Mouse (Mus musculus): Measurements from ENCODE around the gene Psme3. TPM values are rescaled to one million over a fixed set of nuclear protein-coding genes. Genes with fewer than 3 reads are reported as not detected.
"Not testable (repeated sequence)": the region's sequence is repeated elsewhere in the genome, so short reads cannot be mapped to it uniquely, and the experiment has no call there.

Gene Psme3
- polyA plus RNA-seq, 1 experiment from 2014 or later, result 129 TPM

DNA sequence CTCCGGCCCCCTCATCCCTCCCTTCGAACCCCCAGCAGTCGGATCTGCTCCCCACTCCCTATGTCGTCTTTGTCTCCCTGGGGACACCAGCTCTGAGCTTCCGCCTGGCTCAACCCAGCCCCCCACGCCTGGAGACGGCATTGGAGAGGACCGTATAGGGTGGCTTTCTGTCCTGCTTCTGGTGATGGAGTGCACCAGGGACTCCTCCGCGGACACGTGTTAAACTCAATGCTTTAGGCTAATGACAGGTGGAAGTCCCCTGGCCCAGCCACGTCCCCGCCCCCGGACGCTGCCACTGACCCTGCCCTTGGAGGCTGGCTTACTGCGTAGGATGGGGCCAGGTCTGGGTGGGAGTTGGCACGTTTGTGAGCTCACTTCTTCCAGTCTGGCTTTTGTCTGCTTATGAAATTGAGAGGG, 496 bp downstream of the Psme3 start:
- under 1% methylated on average over 17 of the region's 17 CpGs for WGBS

DNA sequence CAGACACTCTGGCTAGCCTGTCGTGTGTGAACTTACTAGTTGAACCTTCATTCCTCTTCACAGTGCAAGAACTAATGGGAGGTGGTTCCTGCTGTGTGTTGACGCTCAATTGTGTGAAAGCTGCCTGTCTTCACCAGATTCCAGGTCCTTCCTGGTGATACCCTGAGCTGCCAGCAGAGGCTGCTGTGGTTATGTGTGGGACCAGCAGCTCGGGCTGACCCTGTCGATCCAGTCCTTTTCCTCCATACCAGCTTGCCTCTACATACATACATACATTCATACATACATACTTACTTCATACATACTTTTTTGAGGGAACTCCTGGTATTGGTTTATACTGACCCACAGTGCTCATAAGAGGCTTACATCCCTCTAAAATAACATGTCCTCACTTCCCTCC, 7.6 kb downstream of the Psme3 start:
- ATAC-seq (replicated peaks), result peak; percentile 69
- H3K9ac ChIP-seq (replicated peaks), result no peak overlapping the region
- H3K27me3 ChIP-seq, result no peaks in the 10 kb centered on the region
- H3K9me3 ChIP-seq, result no peaks in the 10 kb centered on the region
- 8% methylated on average over 4 of the region's 4 CpGs for WGBS
- H3K4me2 ChIP-seq (replicated peaks), result no peak overlapping the region
- H3K4me3 ChIP-seq, result no peak overlapping the region
- H3K4me1 ChIP-seq, result no peaks in the 10 kb centered on the region
- H3K36me3 ChIP-seq, result peaks cover 66% of the 10 kb centered on the region
- H3K27ac ChIP-seq (replicated peaks), result no peak overlapping the region

More for the DNA sequence above, 496 bp downstream of the Psme3 start:
- H3K4me1 ChIP-seq, result peaks cover 21% of the 10 kb centered on the region
- no peaks in the 10 kb centered on the region for H3K9me3 ChIP-seq
- peak overlapping the region; percentile 79 for H3K4me3 ChIP-seq
- no peak; the same call in none of the 2 replicates for ATAC-seq (replicated peaks)
- peaks cover 38% of the 10 kb centered on the region for H3K36me3 ChIP-seq
- H3K4me2 ChIP-seq (replicated peaks), result peak overlapping the region; percentile 98
- H3K27ac ChIP-seq (replicated peaks), result peak overlapping the region; percentile 76
- H3K9ac ChIP-seq (replicated peaks), result peak overlapping the region; percentile 87
- H3K27me3 ChIP-seq, result no peaks in the 10 kb centered on the region

DNA sequence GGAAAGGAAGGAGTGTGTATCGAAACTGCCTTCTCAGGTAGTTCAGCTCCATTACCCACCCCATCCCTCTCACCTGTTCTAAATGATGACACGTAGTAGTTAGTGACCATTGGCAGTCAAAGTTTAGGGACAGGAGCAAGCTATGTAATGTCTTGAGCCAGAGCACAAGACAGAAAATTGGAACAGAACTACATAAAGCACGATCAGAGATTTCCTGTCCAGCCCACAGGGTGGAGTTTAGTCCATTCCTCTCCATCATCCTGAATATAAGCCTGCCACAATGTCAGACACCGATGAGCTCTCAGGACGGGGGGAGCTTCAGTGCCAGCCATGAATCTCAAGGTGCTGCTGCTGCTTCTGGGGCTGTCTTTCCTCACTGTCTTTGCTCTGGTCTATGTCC, 8.8 kb downstream of the Psme3 start, which contains the start of gene Aoc2:
Aoc2 (plus strand) TSS at position 301 of the 400 bp plus-strand sequence.
- Histone ChIP-seq H3K4me3 (no peak within 1 kb of the TSS), H3K27ac (replicated peaks) (no peak within 1 kb of the TSS), H3K36me3 (peaks cover 54% of the 10 kb centered on the region), H3K4me2 (replicated peaks) (no peak within 1 kb of the TSS), H3K4me1 (no peaks in the 10 kb centered on the region), H3K9me3 (no peaks in the 10 kb centered on the region), H3K9ac (replicated peaks) (no peak within 1 kb of the TSS), H3K27me3 (no peaks in the 10 kb centered on the region)
- WGBS, result 93% methylated on average over 5 of the region's 5 CpGs
- no peak for ATAC-seq (replicated peaks)

DNA sequence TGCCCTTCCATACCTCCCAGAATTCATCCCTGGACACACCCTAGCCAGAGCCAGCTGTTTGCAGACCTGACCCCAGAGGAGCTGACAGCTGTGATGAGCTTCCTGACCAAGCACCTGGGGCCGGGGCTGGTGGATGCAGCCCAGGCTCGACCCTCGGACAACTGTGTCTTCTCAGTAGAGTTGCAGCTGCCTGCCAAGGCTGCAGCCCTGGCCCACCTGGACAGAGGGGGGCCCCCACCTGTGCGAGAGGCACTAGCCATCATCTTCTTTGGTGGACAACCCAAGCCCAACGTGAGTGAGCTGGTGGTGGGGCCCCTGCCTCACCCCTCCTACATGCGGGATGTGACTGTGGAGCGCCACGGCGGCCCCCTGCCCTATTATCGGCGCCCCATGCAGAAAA, 9.2 kb downstream of the Psme3 start:
- ATAC-seq (replicated peaks); H3K27ac ChIP-seq (replicated peaks); H3K4me3 ChIP-seq; H3K9me3 ChIP-seq; H3K4me2 ChIP-seq (replicated peaks); H3K9ac ChIP-seq (replicated peaks); H3K27me3 ChIP-seq; H3K4me1 ChIP-seq: not testable (repeated sequence)
- WGBS, result 94% methylated on average over 11 of the region's 11 CpGs
- H3K36me3 ChIP-seq, result peaks cover 50% of the 10 kb centered on the region

DNA sequence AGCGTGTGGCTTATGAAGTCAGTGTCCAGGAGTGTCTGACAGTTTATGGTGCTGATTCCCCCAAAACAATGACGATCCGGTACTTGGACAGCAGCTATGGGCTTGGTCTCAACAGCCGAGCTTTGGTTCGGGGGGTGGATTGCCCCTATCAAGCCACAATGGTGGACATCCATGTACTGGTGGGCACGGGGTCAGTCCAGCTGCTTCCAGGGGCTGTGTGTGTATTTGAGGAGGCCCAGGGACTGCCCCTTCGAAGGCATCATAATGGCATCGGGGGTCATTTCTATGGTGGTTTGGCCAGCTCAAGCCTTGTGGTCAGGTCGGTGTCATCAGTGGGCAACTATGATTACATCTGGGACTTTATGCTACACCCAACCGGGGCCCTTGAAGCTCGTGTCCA, 10.1 kb downstream of the Psme3 start:
- no peak for ATAC-seq (replicated peaks)

DNA sequence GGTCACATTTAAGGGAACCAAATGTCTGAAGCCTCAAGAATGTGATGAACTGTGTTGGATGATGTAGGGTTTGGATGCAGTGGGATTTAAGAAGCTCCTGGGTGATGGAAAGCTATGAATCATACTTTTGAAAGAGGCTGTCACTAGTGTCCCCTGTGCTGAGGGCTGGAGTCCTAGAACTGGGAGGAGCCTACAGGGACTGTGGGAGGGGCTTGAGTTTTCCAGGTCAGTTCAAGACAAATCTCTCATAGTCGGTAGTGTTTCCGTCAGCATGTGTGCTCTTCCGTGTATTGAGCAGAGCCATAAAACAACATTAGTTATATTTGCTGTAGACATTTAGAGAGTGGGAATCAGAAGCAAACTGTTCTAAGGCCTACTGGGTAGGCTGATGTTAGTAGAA, 11.3 kb downstream of the Psme3 start:
- 56% methylated on average over 3 of the region's 3 CpGs for WGBS

More for the DNA sequence above, 10.1 kb downstream of the Psme3 start:
- Histone ChIP-seq H3K36me3 (peaks cover 41% of the 10 kb centered on the region), H3K9me3 (no peaks in the 10 kb centered on the region), H3K27me3 (no peaks in the 10 kb centered on the region), H3K27ac (replicated peaks) (no peak overlapping the region), H3K4me1 (no peaks in the 10 kb centered on the region), H3K9ac (replicated peaks) (no peak overlapping the region), H3K4me3 (no peak overlapping the region), H3K4me2 (replicated peaks) (no peak overlapping the region)
- whole genome bisulfite sequencing, result 87% methylated on average over 11 of the region's 11 CpGs

DNA sequence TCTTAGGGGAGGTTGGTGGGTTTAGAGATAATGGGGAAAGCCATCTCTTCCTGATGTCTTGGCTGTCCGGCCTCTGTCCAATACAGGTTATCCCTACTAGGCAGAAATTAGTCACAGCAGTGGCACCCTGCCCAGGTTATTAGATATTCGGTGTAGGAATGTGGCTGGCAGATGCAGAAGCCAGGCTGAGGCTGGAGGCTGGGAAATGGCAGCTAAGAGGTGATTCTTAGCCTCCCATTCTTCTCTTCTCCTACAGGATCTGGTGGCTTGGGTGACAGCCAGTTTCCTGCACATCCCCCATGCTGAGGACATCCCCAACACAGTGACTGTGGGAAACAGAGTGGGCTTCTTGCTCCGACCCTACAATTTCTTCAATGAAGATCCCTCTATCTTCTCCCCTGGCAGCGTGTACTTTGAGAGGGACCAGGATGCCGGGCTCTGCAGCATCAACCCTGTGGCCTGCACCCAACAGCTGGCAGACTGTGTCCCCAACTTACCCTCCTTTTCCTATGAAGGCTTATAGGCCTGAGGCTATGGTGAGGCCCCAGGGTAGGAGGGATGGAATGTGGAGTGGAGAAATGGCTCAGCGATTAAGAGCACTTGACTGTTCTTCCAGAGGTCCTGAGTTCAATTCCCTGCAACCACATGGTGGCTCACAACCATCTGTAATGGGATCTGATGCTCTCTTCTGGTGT, 13.1 kb downstream of the Psme3 start:
- Histone ChIP-seq H3K36me3 (peaks cover 13% of the 10 kb centered on the region), H3K27me3 (no peaks in the 10 kb centered on the region), H3K4me3 (no peak overlapping the region), H3K4me1 (no peaks in the 10 kb centered on the region), H3K4me2 (replicated peaks) (no peak overlapping the region), H3K9me3 (no peaks in the 10 kb centered on the region), H3K27ac (replicated peaks) (no peak overlapping the region), H3K9ac (replicated peaks) (no peak overlapping the region)
- WGBS, result 78% methylated on average over 6 of the region's 6 CpGs
- no peak for ATAC-seq (replicated peaks)

More for the DNA sequence above, 11.3 kb downstream of the Psme3 start:
- Histone ChIP-seq H3K4me2 (replicated peaks) (no peak overlapping the region), H3K4me1 (no peaks in the 10 kb centered on the region), H3K27ac (replicated peaks) (no peak overlapping the region), H3K9me3 (no peaks in the 10 kb centered on the region), H3K27me3 (no peaks in the 10 kb centered on the region), H3K36me3 (peaks cover 29% of the 10 kb centered on the region), H3K4me3 (no peak overlapping the region), H3K9ac (replicated peaks) (no peak overlapping the region)
- no peak for ATAC-seq (replicated peaks)

DNA sequence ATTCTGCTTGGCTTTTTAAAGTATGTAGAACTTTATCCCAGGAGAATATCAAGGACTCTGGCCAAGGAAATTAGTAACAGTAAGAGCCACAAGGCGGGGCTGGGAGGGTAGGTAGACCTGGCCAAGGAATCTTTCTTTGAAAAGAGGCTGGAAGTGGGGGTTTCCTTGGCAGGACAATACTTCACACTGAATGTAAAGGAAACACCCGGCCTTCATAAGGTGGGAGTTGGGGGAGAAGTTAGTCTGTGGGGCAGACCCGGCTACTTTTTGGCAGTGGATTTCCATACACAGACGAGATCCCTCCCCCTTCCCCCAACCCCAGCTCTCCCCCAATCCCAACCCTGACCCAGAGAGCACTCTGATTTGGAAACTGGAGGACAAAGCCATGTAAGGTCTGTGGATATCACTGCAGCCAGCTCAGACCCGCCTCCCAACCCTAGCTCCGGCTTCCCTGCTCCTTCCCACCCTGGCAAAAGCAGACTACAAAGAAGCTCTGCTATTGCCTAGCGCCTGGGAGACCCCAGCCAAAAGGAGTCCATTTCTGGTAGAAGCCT, 14.4 kb downstream of the Psme3 start, which contains the start of gene Aoc3:
Aoc3 (plus strand) TSS at position 235 of the 554 bp plus-strand sequence.
- no peak for ATAC-seq (replicated peaks)
- H3K9me3 ChIP-seq, result no peaks in the 10 kb centered on the region
- peaks cover 5% of the 10 kb centered on the region for H3K36me3 ChIP-seq
- 67% methylated on average over 7 of the region's 7 CpGs for WGBS
- no peak within 1 kb of the TSS for H3K4me2 ChIP-seq (replicated peaks)
- H3K27me3 ChIP-seq, result no peaks in the 10 kb centered on the region
- H3K4me3 ChIP-seq, result no peak within 1 kb of the TSS
- no peak within 1 kb of the TSS for H3K9ac ChIP-seq (replicated peaks)
- no peaks in the 10 kb centered on the region for H3K4me1 ChIP-seq
- H3K27ac ChIP-seq (replicated peaks), result no peak within 1 kb of the TSS

DNA sequence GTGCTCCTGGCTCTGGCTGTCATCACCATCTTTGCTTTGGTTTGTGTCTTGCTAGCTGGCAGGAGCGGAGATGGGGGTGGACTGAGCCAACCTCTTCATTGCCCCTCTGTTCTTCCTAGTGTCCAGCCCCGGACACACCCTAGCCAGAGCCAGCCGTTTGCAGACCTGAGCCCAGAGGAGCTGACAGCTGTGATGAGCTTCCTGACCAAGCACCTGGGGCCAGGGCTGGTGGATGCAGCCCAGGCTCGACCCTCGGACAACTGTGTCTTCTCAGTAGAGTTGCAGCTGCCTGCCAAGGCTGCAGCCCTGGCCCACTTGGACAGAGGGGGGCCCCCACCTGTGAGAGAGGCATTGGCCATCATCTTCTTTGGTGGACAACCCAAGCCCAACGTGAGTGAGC, 14.9 kb downstream of the Psme3 start:
- H3K9me3 ChIP-seq; H3K4me2 ChIP-seq (replicated peaks); H3K36me3 ChIP-seq; H3K4me1 ChIP-seq; H3K4me3 ChIP-seq; H3K27ac ChIP-seq (replicated peaks); ATAC-seq (replicated peaks); H3K27me3 ChIP-seq; H3K9ac ChIP-seq (replicated peaks): not testable (repeated sequence)
- 87% methylated on average over 6 of the region's 6 CpGs for WGBS

DNA sequence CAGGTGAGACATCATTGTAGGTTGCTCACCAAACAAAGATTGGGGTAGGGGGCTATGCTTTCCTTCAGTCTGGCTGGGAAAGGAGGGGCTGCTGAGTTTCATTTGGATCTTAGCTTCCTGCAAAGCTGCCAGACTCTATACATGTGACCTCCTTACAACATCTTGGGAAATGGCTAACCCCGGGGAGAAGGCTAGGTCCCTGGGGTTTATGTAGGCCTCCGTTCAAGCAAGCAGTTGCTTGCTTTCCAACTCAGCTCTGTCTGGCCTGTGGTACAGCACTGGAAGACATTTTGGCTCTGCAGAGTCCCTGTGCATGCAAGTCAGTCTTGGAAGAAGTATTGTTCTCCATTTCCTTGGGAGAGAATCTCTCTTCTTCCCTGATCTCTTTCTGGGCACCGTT, 16.5 kb downstream of the Psme3 start:
- Histone ChIP-seq H3K9ac (replicated peaks) (no peak overlapping the region), H3K9me3 (no peaks in the 10 kb centered on the region), H3K27me3 (no peaks in the 10 kb centered on the region), H3K36me3 (no peaks in the 10 kb centered on the region), H3K4me2 (replicated peaks) (no peak overlapping the region), H3K4me1 (peaks cover 3% of the 10 kb centered on the region), H3K27ac (replicated peaks) (no peak overlapping the region), H3K4me3 (no peak overlapping the region)
- ATAC-seq (replicated peaks), result no peak
- WGBS, result 88% methylated on average over 3 of the region's 3 CpGs

DNA sequence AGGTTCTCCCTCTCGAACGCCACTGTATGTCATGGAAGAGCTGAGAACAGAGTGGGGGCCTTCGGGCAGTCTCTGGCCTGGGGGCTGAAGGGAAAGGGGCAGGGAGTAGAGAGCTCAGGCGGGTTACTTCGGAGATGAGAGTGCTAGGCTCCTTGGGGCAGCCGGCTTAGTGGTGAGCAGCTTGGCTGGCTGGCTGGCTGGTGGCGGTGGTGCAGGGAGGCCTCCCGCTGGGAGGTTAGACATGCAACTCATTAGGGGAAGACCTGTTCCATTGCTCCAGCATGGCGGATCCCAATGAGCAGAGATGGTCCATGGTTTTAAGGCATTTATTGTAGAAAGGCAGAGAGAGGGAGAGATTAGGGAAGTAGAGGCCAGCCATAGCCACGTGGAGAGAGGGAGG, 18.0 kb downstream of the Psme3 start:
- Histone ChIP-seq H3K9me3 (no peaks in the 10 kb centered on the region), H3K27me3 (no peaks in the 10 kb centered on the region), H3K4me3 (no peak overlapping the region), H3K36me3 (no peaks in the 10 kb centered on the region), H3K4me2 (replicated peaks) (no peak overlapping the region), H3K4me1 (peaks cover 10% of the 10 kb centered on the region), H3K9ac (replicated peaks) (no peak overlapping the region), H3K27ac (replicated peaks) (no peak overlapping the region)
- WGBS, result 24% methylated on average over 10 of the region's 10 CpGs
- no peak for ATAC-seq (replicated peaks)

DNA sequence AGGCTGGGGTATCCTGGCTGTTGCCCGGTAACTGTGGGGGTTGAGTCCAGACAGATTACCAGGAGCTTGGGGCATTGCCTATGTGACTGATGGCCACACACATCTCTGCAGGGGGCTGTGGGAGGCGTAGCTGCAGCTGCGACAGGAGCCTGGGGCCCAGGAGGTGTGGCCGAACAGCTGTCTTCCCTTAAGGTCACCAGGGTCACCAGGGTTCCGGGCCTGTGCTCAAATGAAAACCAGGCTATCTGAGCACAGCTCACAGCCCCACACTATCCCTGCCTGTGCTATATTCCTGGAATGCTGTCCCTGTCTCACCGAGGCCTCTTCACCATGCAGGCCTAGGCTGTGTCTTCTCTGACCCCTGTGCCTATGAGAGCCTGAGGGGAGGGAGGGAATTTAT, 18.5 kb downstream of the Psme3 start:
- no peak for ATAC-seq (replicated peaks)
- H3K36me3 ChIP-seq, result no peaks in the 10 kb centered on the region
- H3K4me3 ChIP-seq, result no peak overlapping the region
- H3K27ac ChIP-seq (replicated peaks), result no peak overlapping the region
- H3K27me3 ChIP-seq, result no peaks in the 10 kb centered on the region
- H3K4me1 ChIP-seq, result peaks cover 10% of the 10 kb centered on the region
- no peak overlapping the region for H3K4me2 ChIP-seq (replicated peaks)
- H3K9me3 ChIP-seq, result no peaks in the 10 kb centered on the region
- no peak overlapping the region for H3K9ac ChIP-seq (replicated peaks)
- 7% methylated on average over 6 of the region's 6 CpGs for WGBS

DNA sequence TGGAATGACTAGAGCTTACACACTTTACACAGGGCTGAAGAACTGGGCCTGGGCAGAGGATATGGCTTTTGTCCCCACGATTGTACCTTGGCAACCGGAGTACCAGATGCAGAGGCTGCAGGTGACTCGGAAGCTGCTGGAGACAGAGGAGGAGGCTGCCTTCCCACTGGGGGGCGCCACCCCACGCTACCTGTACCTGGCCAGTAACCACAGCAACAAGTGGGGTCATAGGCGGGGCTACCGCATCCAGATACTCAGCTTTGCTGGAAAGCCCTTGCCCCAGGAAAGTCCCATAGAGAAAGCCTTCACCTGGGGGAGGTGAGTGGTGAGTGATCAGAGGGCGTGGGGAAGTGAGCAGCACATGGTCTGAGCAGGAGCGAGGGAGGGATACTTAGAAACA, 19.7 kb downstream of the Psme3 start:
- Histone ChIP-seq H3K27me3 (no peaks in the 10 kb centered on the region), H3K4me3 (no peak overlapping the region), H3K4me2 (replicated peaks) (no peak overlapping the region), H3K4me1 (peaks cover 10% of the 10 kb centered on the region), H3K36me3 (no peaks in the 10 kb centered on the region), H3K9ac (replicated peaks) (no peak overlapping the region), H3K27ac (replicated peaks) (no peak overlapping the region), H3K9me3 (no peaks in the 10 kb centered on the region)
- ATAC-seq (replicated peaks), result no peak
- 83% methylated on average over 9 of the region's 9 CpGs for WGBS
